Mouse (Mus musculus) forebrain, embryonic 14.5 days (tissue): ENCODE measurements around the gene Rpia. TPM values are rescaled to one million over a fixed set of nuclear protein-coding genes. Genes with fewer than 3 reads are reported as not detected.
A peak's percentile ranks its signal among the peaks of the same experiment; 100 is the strongest.

Experiments
- ATAC-seq: fragments of 200-750 bp; cut with Nextera tagmentation; 2 replicates; pipeline ENCODE4 v1.8.0; 2017; ENCODE audit warnings: mild to moderate bottlenecking, moderate library complexity
- DNase-seq: peaks from one replicate; pipeline ENCODE4 v3.0.0-alpha.2; 2015; ENCODE audit warnings: low spot score
- H3K27ac ChIP-seq: fragments of 300-500 bp; sonication (generic); 2 replicates; pipeline ENCODE4 v1.5.1; 2014; ENCODE audit warnings: low read depth, mild to moderate bottlenecking, control low read depth, low read length, moderate library complexity
- H3K27me3 ChIP-seq: fragments of 300-500 bp; sonication (generic); replicated peaks from 2 replicates; pipeline ENCODE4 v1.6.1; 2014; ENCODE audit warnings: low read length, control low read depth, mixed read lengths; ENCODE audit not compliant: control insufficient read depth, insufficient read depth
- H3K36me3 ChIP-seq: fragments of 300-500 bp; sonication (generic); 2 replicates; pipeline ENCODE4 v1.6.1; 2014; ENCODE audit warnings: low read length, control low read depth; ENCODE audit not compliant: control insufficient read depth, insufficient read depth
- H3K4me1 ChIP-seq: fragments of 300-500 bp; sonication (generic); 2 replicates; pipeline ENCODE4 v1.6.1; 2014; ENCODE audit warnings: antibody characterized with exemption, low read length, control low read depth; ENCODE audit not compliant: control insufficient read depth, insufficient read depth
- H3K4me2 ChIP-seq: fragments of 300-500 bp; sonication (generic); 2 replicates; pipeline ENCODE4 v1.6.1; 2014; ENCODE audit warnings: mild to moderate bottlenecking, control low read depth, low read length
- H3K4me3 ChIP-seq: fragments of 300-500 bp; sonication (generic); 2 replicates; pipeline ENCODE4 v1.5.1; 2014; ENCODE audit warnings: low read depth, low read length, control low read depth
- H3K9ac ChIP-seq: fragments of 300-500 bp; sonication (generic); 2 replicates; pipeline ENCODE4 v1.6.1; 2014; ENCODE audit warnings: mild to moderate bottlenecking, low read length, control low read depth, moderate library complexity
- H3K9me3 ChIP-seq: fragments of 300-500 bp; sonication (generic); replicated peaks from 2 replicates; pipeline ENCODE4 v1.6.1; 2016; ENCODE audit warnings: low read length, control low read depth, mixed read lengths; ENCODE audit not compliant: control insufficient read depth
- WGBS: fragments of 180-500 bp; shearing (Covaris S2); extraction: QIAGEN DNeasy Blood & Tissue Kit; methylation state at CpG from one replicate; pipeline ENCODE4 v1.1.7; 2014; 5-methylcytosine and 5-hydroxymethylcytosine counted together
- polyA plus RNA-seq: library from polyadenylated mRNA; unstranded; fragments of >200 nt; fragmentation: Nextera tagmentation; extraction: Ambion mirVana; gene quantifications from 2 replicates; pipeline ENCODE4 v1.2.1, GENCODE M21; 2014

The Rpia gene
- polyA plus RNA-seq, 1 experiment from 2014 or later = 2.5 TPM

DNA sequence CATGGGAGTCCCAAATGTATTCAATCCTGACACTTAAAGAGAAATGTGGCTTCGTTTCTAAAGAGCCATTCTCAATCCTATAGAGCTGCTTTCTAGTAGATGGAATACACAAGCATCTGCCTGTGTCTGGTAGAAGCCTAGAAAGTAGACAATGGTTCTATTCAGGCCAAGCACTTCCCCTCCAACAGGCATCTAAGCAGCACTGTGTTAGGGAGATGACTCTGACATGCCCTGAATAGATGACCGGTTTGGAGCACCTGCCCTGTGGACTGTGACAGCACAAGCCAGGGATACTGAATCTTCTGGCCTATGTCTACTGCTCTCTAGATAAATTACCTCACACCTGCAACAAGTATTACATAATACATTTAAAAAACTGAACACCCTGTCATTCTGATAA lies 17.7 kb downstream of the Rpia start:
- H3K9me3 ChIP-seq = no peaks in the 10 kb centered on the region
- H3K27me3 ChIP-seq = no peaks in the 10 kb centered on the region
- H3K4me3 ChIP-seq = no peak overlapping the region
- ATAC-seq = no peak
- 62% methylated on average over 2 of the region's 2 CpGs for WGBS
- H3K4me2 ChIP-seq = no peak overlapping the region
- H3K36me3 ChIP-seq = peaks cover 57% of the 10 kb centered on the region
- DNase-seq = no peak
- H3K27ac ChIP-seq = no peak overlapping the region
- H3K9ac ChIP-seq = no peak overlapping the region
- H3K4me1 ChIP-seq = no peaks in the 10 kb centered on the region

- Histone ChIP-seq H3K9ac (no peak overlapping the region), H3K9me3 (no peaks in the 10 kb centered on the region), H3K27me3 (no peaks in the 10 kb centered on the region), H3K4me3 (no peak overlapping the region), H3K36me3 (peaks cover 58% of the 10 kb centered on the region), H3K27ac (no peak overlapping the region), H3K4me2 (no peak overlapping the region), H3K4me1 (no peaks in the 10 kb centered on the region)
- ATAC-seq = no peak
- no peak for DNase-seq
- WGBS = 87% methylated on average over 5 of the region's 5 CpGs
These were observed 18.3 kb downstream of the Rpia start for GRCm38 (mm10) chr6:70773769-70774168.

DNA sequence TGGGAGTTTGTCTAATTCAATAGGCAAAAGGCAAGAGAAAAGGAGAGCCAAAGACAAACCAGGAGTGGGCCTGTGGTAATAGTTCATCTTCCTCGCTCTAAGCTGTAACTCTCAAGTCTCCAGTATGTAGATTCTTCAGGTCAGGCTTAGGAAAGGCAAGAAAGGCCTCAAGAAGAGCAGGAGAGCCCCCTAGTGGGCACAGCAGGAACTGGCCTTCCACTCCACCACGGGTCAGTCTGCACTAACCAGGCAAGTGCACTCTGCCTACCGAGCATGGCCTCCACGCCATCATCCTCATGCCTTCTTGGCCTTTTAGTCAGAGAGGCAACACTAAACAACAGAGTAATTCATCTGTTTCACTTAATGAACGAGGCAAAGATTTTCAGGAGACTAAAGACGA lies 23.3 kb downstream of the Rpia start:
- H3K9me3 ChIP-seq = no peaks in the 10 kb centered on the region
- WGBS = 35% methylated on average over 6 of the region's 6 CpGs
- no peak overlapping the region for H3K4me3 ChIP-seq
- H3K27me3 ChIP-seq = no peaks in the 10 kb centered on the region
- no peak overlapping the region for H3K27ac ChIP-seq
- no peak overlapping the region for H3K9ac ChIP-seq
- ATAC-seq (peak; percentile 78; the same call in 1 of the 2 replicates), DNase-seq (peak; percentile 77)
- peaks cover 78% of the 10 kb centered on the region for H3K36me3 ChIP-seq
- H3K4me1 ChIP-seq = no peaks in the 10 kb centered on the region
- no peak overlapping the region for H3K4me2 ChIP-seq

- Histone ChIP-seq H3K27me3 (no peaks in the 10 kb centered on the region), H3K4me3 (no peak overlapping the region), H3K4me2 (no peak overlapping the region), H3K4me1 (no peaks in the 10 kb centered on the region), H3K27ac (no peak overlapping the region), H3K36me3 (peaks cover 45% of the 10 kb centered on the region), H3K9ac (no peak overlapping the region), H3K9me3 (no peaks in the 10 kb centered on the region)
- no peak for ATAC-seq
- DNase-seq = no peak
- 90% methylated on average over 8 of the region's 8 CpGs for WGBS
These were observed 27.0 kb downstream of the Rpia start for GRCm38 (mm10) chr6:70765076-70765475.

DNA sequence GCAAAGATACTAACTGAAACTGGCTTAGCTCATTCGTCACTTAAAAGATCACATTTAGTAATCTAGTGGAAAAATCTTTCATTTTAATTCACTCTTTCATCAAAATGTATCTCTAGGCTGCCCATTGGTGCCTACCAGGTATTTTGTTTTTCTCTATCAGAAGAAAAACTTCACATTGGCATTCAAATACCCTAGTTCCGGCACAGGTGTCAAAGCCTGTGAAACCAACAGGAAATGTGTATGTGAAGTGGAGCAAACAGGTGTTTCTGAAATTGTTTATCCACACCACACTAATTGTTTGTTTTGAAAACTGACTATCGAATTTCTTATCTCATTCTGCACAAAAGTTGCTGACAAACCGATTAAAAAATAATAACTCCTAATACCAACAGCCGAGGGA lies 27.5 kb downstream of the Rpia start:
- Histone ChIP-seq H3K27me3 (no peaks in the 10 kb centered on the region), H3K9ac (no peak overlapping the region), H3K27ac (no peak overlapping the region), H3K9me3 (no peaks in the 10 kb centered on the region), H3K4me3 (no peak overlapping the region), H3K4me2 (no peak overlapping the region), H3K36me3 (peaks cover 40% of the 10 kb centered on the region), H3K4me1 (no peaks in the 10 kb centered on the region)
- 94% methylated on average over 5 of the region's 5 CpGs for WGBS
- no peak for DNase-seq
- no peak for ATAC-seq

DNA sequence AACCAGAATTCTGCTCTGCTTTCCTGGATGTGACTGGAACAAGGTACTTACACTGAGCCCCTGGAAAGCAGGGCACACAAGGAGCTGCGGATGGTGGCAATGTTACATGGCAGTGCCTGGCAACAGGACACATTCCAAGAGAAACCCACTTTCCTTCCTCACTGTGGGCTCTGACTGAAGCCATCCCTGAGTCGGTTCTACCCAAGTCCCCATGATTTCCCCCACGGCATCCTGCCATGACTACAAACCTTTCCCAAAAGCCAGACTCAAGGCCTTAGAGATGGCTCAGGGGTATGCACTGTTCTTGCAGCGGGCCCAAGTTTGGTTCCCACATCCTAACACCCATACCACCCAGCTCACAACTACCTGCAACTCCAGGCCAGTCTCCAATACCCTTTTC lies 28.2 kb downstream of the Rpia start:
- Histone ChIP-seq H3K4me1 (no peaks in the 10 kb centered on the region), H3K27me3 (no peaks in the 10 kb centered on the region), H3K36me3 (peaks cover 37% of the 10 kb centered on the region), H3K27ac (no peak overlapping the region), H3K9me3 (no peaks in the 10 kb centered on the region), H3K4me3 (no peak overlapping the region), H3K9ac (no peak overlapping the region), H3K4me2 (no peak overlapping the region)
- DNase-seq = no peak
- no peak for ATAC-seq
- 95% methylated on average over 4 of the region's 4 CpGs for WGBS

DNA sequence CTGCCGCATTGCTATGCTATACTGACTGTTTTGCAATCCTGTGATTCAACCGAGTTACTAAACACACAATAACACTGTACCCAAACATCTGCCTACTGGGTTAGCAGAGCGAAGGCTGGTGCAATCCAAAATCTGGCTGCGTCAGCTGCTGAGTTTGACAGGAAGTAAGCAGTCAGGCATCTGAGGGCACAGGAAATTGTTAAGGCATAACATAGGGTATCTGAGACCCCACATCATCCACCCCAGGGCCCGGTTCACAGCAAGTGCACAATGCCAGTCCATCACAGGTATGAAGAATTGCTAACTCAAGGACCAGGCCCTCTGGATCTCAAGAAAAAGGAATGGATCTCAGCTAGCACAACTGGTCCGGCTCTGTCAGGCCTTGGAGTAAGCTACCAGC lies 29.4 kb downstream of the Rpia start:
- 90% methylated on average over 6 of the region's 6 CpGs for WGBS

GRCm38 (mm10) chr6:70760951-70761350 lies 31.1 kb downstream of the Rpia start:
- WGBS = 74% methylated on average over 4 of the region's 4 CpGs

More for the DNA sequence above, 29.4 kb downstream of the Rpia start:
- Histone ChIP-seq H3K9ac (no peak overlapping the region), H3K4me2 (no peak overlapping the region), H3K4me3 (no peak overlapping the region), H3K27me3 (no peaks in the 10 kb centered on the region), H3K4me1 (no peaks in the 10 kb centered on the region), H3K36me3 (peaks cover 27% of the 10 kb centered on the region), H3K27ac (no peak overlapping the region), H3K9me3 (no peaks in the 10 kb centered on the region)
- no peak for DNase-seq
- ATAC-seq = no peak

DNA sequence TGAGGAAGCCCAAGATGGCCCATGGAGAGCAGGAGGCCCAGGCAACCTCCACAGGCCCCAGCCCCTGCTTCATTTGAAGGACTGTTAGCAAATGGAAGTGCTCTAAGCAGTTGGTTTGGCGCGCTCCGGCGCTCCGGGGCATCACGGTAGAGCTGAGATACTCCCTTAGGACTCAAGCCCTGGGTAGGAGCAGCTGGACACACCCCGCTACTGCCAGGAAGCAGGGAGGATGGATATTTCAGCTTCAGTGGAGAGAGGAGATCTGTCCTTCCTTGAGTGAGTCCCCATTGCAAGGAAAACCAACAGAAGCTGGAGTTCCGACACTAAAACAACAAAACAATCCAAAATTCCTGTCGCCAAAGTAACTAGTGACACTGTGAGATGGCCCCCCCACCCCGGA lies 37.2 kb downstream of the Rpia start:
- DNase-seq (no peak), ATAC-seq (no peak)
- WGBS = 88% methylated on average over 10 of the region's 10 CpGs
- no peak overlapping the region for H3K9ac ChIP-seq
- no peak overlapping the region for H3K4me2 ChIP-seq
- H3K9me3 ChIP-seq = no peaks in the 10 kb centered on the region
- no peaks in the 10 kb centered on the region for H3K36me3 ChIP-seq
- H3K27ac ChIP-seq = no peak overlapping the region
- H3K27me3 ChIP-seq = no peaks in the 10 kb centered on the region
- H3K4me1 ChIP-seq = no peaks in the 10 kb centered on the region
- no peak overlapping the region for H3K4me3 ChIP-seq

More at GRCm38 (mm10) chr6:70760951-70761350, 31.1 kb downstream of the Rpia start:
- H3K4me1 ChIP-seq = no peaks in the 10 kb centered on the region
- no peak overlapping the region for H3K4me3 ChIP-seq
- H3K27me3 ChIP-seq = no peaks in the 10 kb centered on the region
- ATAC-seq = no peak
- no peaks in the 10 kb centered on the region for H3K9me3 ChIP-seq
- H3K9ac ChIP-seq = no peak overlapping the region
- H3K36me3 ChIP-seq = peaks cover 12% of the 10 kb centered on the region
- peak; percentile 17 for DNase-seq
- H3K27ac ChIP-seq = no peak overlapping the region
- H3K4me2 ChIP-seq = no peak overlapping the region
